Mouse (Mus musculus) testis, adult 2 months (tissue): ENCODE results near the gene Naaladl1.

Source experiments
- CTCF ChIP-seq: fragments of 200-500 bp; IDR thresholded peaks from 2 replicates; pipeline ENCODE4 v1.5.1; 2012; ENCODE audit warnings: low read depth, mild to moderate bottlenecking, inconsistent platforms, low read length, moderate library complexity; ENCODE audit not compliant: control insufficient read depth, insufficient read depth, insufficient replicate concordance
- POLR2A ChIP-seq: fragments of 200-500 bp; IDR thresholded peaks from 2 replicates; pipeline ENCODE4 v1.6.1; 2012; ENCODE audit warnings: low read depth, mild to moderate bottlenecking, inconsistent platforms, low read length, moderate library complexity; ENCODE audit not compliant: control insufficient read depth

- no peak for TF ChIP-seq CTCF
- no peak for TF ChIP-seq POLR2A
These were observed 11.5 kb upstream of the Naaladl1 start, which contains the start of gene AC131692.1 for GRCm38 (mm10) chr19:6094119-6094518.
